Mouse (Mus musculus): ENCODE results near the gene Klk1b27.
"Not testable (repeated sequence)": the region's sequence is repeated elsewhere in the genome, so short reads cannot be mapped to it uniquely, and the experiment has no call there.

Gene Klk1b27

GRCm38 (mm10) chr7:44051990-44052389 is at the start of gene Klk1b27:
TSS of gene Klk1b27 (plus strand) at chr7:44052290.
- not testable (repeated sequence) for DNase-seq

DNA sequence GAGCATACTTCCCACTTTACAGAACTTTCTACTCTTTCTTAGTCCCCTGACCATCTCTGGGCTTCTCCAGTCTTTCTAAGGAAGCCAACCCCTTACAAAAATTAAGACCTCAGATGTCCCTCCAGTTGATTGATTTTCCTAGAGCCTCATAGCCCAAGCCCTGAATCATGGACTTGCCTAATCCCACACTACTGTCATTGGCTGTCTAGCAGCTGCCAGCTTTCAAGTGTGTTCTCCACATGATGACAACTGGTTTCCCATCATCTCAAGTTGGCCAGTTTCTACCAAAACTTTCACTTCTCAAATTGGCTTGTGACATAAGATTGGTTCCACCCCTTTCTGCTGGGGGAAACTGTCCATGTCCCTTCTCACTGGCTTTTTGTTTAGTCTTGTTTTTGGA is 47.2 kb upstream of the Klk1b27 start:
- no peak for DNase-seq

DNA sequence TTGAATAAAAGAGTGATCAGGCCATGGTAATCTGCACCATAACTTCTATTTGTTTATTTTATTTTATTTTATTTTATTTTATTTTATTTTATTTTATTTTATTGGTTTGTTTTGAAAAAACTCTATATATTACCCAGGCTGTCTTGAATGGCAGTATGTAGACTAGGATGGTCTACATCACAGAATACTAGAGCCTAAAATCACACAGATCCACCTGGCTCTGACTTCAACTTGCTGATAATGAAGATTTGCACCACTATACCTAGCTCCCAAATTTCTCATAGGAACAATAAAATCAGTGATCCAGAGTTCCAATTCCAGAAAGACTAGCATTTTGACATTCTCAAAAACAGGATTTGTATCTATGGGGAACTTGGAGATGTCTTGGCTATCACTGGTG is 40.2 kb upstream of the Klk1b27 start, which contains the start of gene Klk1b26:
Gene Klk1b26 (plus strand): TSS at position 301 of the 400 bp plus-strand sequence.
- not testable (repeated sequence) for DNase-seq

GRCm38 (mm10) chr7:44014666-44015065 is 37.4 kb upstream of the Klk1b27 start:
- DNase-seq = not testable (repeated sequence)

DNA sequence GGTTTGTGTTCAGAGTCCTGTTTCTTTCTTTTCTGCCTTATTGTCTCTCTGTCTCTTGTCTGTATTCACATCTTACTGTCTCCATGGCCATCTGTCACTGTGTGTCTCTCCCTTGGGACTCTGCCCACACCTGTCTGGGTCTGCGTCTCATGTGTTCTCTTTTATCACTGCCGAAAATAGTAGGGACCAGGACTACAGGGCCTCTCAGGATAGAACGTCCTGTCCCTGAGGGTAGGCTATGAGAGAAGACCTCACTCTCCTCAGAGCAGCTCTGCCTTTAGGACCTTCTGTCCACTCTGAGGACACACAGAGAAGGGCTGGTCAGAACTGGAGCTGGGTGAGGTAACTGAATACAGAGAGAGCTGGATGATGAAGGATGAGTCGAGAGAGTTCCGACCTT is 37.0 kb upstream of the Klk1b27 start:
- no peak for DNase-seq

GRCm38 (mm10) chr7:44072117-44072516 is 20.0 kb downstream of the Klk1b27 start:
- no peak for DNase-seq

- no peak for DNase-seq
These were observed 25.6 kb downstream of the Klk1b27 start for GRCm38 (mm10) chr7:44077703-44078102.

GRCm38 (mm10) chr7:44096111-44096510 is 44.0 kb downstream of the Klk1b27 start:
- no peak for DNase-seq

DNA sequence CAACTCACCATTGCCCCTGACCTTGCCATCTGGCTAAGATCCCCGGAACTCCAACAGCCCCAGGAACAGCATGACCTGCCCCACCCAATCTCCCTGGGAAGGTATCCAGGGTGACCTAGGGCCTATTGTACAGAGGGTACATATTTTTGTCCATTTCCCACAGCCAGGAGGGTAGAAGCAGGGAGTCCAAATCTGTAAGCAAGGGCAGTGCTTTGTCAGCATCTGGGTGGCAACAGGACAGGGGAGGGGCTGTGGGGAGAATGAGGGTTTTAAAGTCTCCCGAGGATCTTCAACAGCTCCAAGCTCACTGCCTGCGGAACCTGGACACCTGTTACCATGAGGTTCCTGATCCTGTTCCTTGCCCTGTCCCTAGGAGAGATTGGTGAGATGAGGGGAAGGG is 49.9 kb downstream of the Klk1b27 start, which contains the start of gene Klk1b21:
Gene Klk1b21 (plus strand): TSS at position 301 of the 400 bp plus-strand sequence.
- not testable (repeated sequence) for DNase-seq

Data from cerebellum, postnatal 36 days (tissue).